Mouse (Mus musculus) lung, embryonic 14.5 days (tissue): Measurements from ENCODE around the gene Washc1. TPM values are rescaled to one million over a fixed set of nuclear protein-coding genes. Genes with fewer than 3 reads are reported as not detected.

ENCODE experiments used
- ATAC-seq: fragments of 200-750 bp; cut with Nextera tagmentation; 2 replicates; pipeline ENCODE4 v1.8.0; 2017; ENCODE audit warnings: mild to moderate bottlenecking, moderate TSS enrichment, moderate library complexity; ENCODE audit not compliant: insufficient read depth
- DNase-seq: peaks from one replicate; pipeline ENCODE4 v3.0.0-alpha.2; 2015
- H3K27ac ChIP-seq: fragments of 300-500 bp; sonication (generic); 2 replicates; pipeline ENCODE4 v1.5.1; 2014; ENCODE audit warnings: low read depth, mild to moderate bottlenecking, moderate library complexity
- H3K27me3 ChIP-seq: fragments of 300-500 bp; sonication (generic); 2 replicates; pipeline ENCODE4 v1.6.1; 2014; ENCODE audit warnings: low read length, control low read depth; ENCODE audit not compliant: insufficient read depth
- H3K36me3 ChIP-seq: fragments of 300-500 bp; sonication (generic); 2 replicates; pipeline ENCODE4 v1.6.1; 2014; ENCODE audit warnings: control low read depth; ENCODE audit not compliant: insufficient read depth
- H3K4me1 ChIP-seq: fragments of 300-500 bp; sonication (generic); 2 replicates; pipeline ENCODE4 v1.6.1; 2014; ENCODE audit warnings: antibody characterized with exemption, control low read depth; ENCODE audit not compliant: insufficient read depth
- H3K4me2 ChIP-seq: fragments of 300-500 bp; sonication (generic); 2 replicates; pipeline ENCODE4 v1.6.1; 2014; ENCODE audit warnings: mild to moderate bottlenecking
- H3K4me3 ChIP-seq: fragments of 300-500 bp; sonication (generic); 2 replicates; pipeline ENCODE4 v1.5.1; 2014; ENCODE audit warnings: low read depth, low read length
- H3K9ac ChIP-seq: fragments of 300-500 bp; sonication (generic); 2 replicates; pipeline ENCODE4 v1.6.1; 2014
- H3K9me3 ChIP-seq: fragments of 300-500 bp; sonication (generic); 2 replicates; pipeline ENCODE4 v1.6.1; 2016; ENCODE audit warnings: low read depth, low read length, control low read depth
- CTCF ChIP-seq: IDR thresholded peaks from 2 replicates; pipeline ENCODE4 v1.5.1; 2016; ENCODE audit warnings: antibody characterized with exemption, low read depth
- WGBS: fragments of 180-500 bp; shearing (Covaris S2); extraction: QIAGEN DNeasy Blood & Tissue Kit; methylation state at CpG from one replicate; pipeline ENCODE4 v1.1.7; 2014; 5-methylcytosine and 5-hydroxymethylcytosine counted together
- polyA plus RNA-seq: library from polyadenylated mRNA; unstranded; fragments of >200 nt; fragmentation: Nextera tagmentation; extraction: Ambion mirVana; gene quantifications from 2 replicates; pipeline ENCODE4 v1.2.1, GENCODE M21; 2014

Gene Washc1
- polyA plus RNA-seq, 1 experiment from 2014 or later = 31.5 TPM

- H3K36me3 ChIP-seq = no peaks in the 10 kb centered on the region
- DNase-seq (peak; percentile 54), ATAC-seq (no peak)
- peaks cover 7% of the 10 kb centered on the region; the same call in 1 of the 2 replicates for H3K4me1 ChIP-seq
- peak overlapping the region; percentile 91 for H3K4me3 ChIP-seq
- H3K9me3 ChIP-seq = no peaks in the 10 kb centered on the region
- H3K4me2 ChIP-seq = peak overlapping the region; percentile 96
- H3K27me3 ChIP-seq = no peaks in the 10 kb centered on the region
- WGBS = under 1% methylated on average over 41 of the region's 41 CpGs
- H3K9ac ChIP-seq = peak overlapping the region; percentile 94
- H3K27ac ChIP-seq = peak overlapping the region; percentile 93
- TF ChIP-seq CTCF = no peak
Observed at GRCm38 (mm10) chr17:66100566-66101379, 10.6 kb upstream of the Washc1 start.

- Histone ChIP-seq H3K9me3 (no peaks in the 10 kb centered on the region), H3K27me3 (no peaks in the 10 kb centered on the region), H3K36me3 (no peaks in the 10 kb centered on the region), H3K9ac (peak within 1 kb of the TSS; percentile 94), H3K27ac (peak within 1 kb of the TSS; percentile 93), H3K4me1 (peaks cover 7% of the 10 kb centered on the region; the same call in 1 of the 2 replicates), H3K4me2 (peak within 1 kb of the TSS; percentile 96), H3K4me3 (peak within 1 kb of the TSS; percentile 91)
- TF ChIP-seq CTCF = peak; percentile 86
- WGBS = under 1% methylated on average over 58 of the region's 67 CpGs
- ATAC-seq (peak; percentile 99), DNase-seq (peak; percentile 99)
Observed at GRCm38 (mm10) chr17:66101380-66102330, 9.7 kb upstream of the Washc1 start, which contains the start of gene Ndufv2. Gene Ndufv2, minus strand, starts transcription at chr17:66101559.

- Histone ChIP-seq H3K4me3 (no peak overlapping the region), H3K27me3 (no peaks in the 10 kb centered on the region), H3K9me3 (no peaks in the 10 kb centered on the region), H3K36me3 (no peaks in the 10 kb centered on the region), H3K27ac (no peak overlapping the region), H3K9ac (no peak overlapping the region), H3K4me1 (peaks cover 7% of the 10 kb centered on the region; the same call in 1 of the 2 replicates), H3K4me2 (no peak overlapping the region)
- 82% methylated on average over 7 of the region's 7 CpGs for WGBS
- ATAC-seq (no peak), DNase-seq (no peak)
- no peak for TF ChIP-seq CTCF
Observed at GRCm38 (mm10) chr17:66104076-66104475, 7.3 kb upstream of the Washc1 start.

- WGBS = 51% methylated on average over 10 of the region's 10 CpGs
- ATAC-seq = no peak
- no peaks in the 10 kb centered on the region for H3K9me3 ChIP-seq
- H3K27me3 ChIP-seq = no peaks in the 10 kb centered on the region
- H3K36me3 ChIP-seq = no peaks in the 10 kb centered on the region
- peaks cover 5% of the 10 kb centered on the region; the same call in 1 of the 2 replicates for H3K4me1 ChIP-seq
- no peak overlapping the region for H3K9ac ChIP-seq
- no peak overlapping the region for H3K27ac ChIP-seq
- H3K4me2 ChIP-seq = no peak overlapping the region
- TF ChIP-seq CTCF = peak; percentile 86
- DNase-seq = peak; percentile 90
- H3K4me3 ChIP-seq = no peak overlapping the region
Observed at GRCm38 (mm10) chr17:66106601-66107267, 4.6 kb upstream of the Washc1 start.

GRCm38 (mm10) chr17:66107466-66107865, 3.9 kb upstream of the Washc1 start:
- Histone ChIP-seq H3K36me3 (no peaks in the 10 kb centered on the region), H3K4me3 (no peak overlapping the region), H3K27ac (no peak overlapping the region), H3K27me3 (no peaks in the 10 kb centered on the region), H3K4me2 (no peak overlapping the region), H3K9ac (no peak overlapping the region), H3K4me1 (peaks cover 5% of the 10 kb centered on the region; the same call in 1 of the 2 replicates), H3K9me3 (no peaks in the 10 kb centered on the region)
- WGBS = 66% methylated on average over 8 of the region's 8 CpGs
- DNase-seq (no peak), ATAC-seq (no peak)
- TF ChIP-seq CTCF = no peak

- Histone ChIP-seq H3K36me3 (no peaks in the 10 kb centered on the region), H3K4me1 (peaks cover 5% of the 10 kb centered on the region; the same call in 1 of the 2 replicates), H3K27ac (no peak overlapping the region), H3K4me3 (no peak overlapping the region), H3K9me3 (no peaks in the 10 kb centered on the region), H3K4me2 (no peak overlapping the region), H3K27me3 (no peaks in the 10 kb centered on the region), H3K9ac (no peak overlapping the region)
- 81% methylated on average over 4 of the region's 4 CpGs for WGBS
- no peak for TF ChIP-seq CTCF
- no peak for DNase-seq
- ATAC-seq = no peak
Observed at GRCm38 (mm10) chr17:66108198-66108597, 3.1 kb upstream of the Washc1 start.
